Mouse (Mus musculus): ENCODE data around the gene Igtp. TPM values are rescaled to one million over a fixed set of nuclear protein-coding genes. Genes with fewer than 3 reads are reported as not detected.
"Not testable (repeated sequence)": the region's sequence is repeated elsewhere in the genome, so short reads cannot be mapped to it uniquely, and the experiment has no call there.

Gene Igtp
- total RNA-seq (2012; rRNA removed) (115 and 143 TPM in 2 replicates), total RNA-seq (2014; rRNA removed) (107 and 108 TPM in 2 replicates), polyA plus RNA-seq (2012; ENCODE audit: insufficient read length, low read depth) (66.1 and 70.3 TPM in 2 replicates)

GRCm38 (mm10) chr11:58199229-58200037 is at the start of gene Igtp, which contains the start of gene Irgm2:
Igtp (plus strand) TSS chr11:58199556.
Irgm2 (plus strand) TSS chr11:58199618.
- in situ Hi-C loops (cut with MboI; ENCODE audit: low pct_ligation_motif_present, low pct_unique_long_range_greater_than_20kb, low sequenced_read_pairs): loop anchor here (5.0 kb wide), 1 partner anchor 33 kb away; no protein-coding TSS in a partner anchor
- dilution Hi-C loops (cut with MboI; ENCODE audit: extremely low pct_ligation_motif_present, extremely low pct_unique_long_range_greater_than_20kb, low sequenced_read_pairs); H3K9me3 ChIP-seq (replicated peaks; ENCODE audit: low read length); H3K27me3 ChIP-seq (replicated peaks): not testable (repeated sequence)
- Histone ChIP-seq H3K9ac (ENCODE audit: insufficient read depth, low read depth) (peak within 1 kb of the TSS; percentile 97), H3K79me2 (replicated peaks; ENCODE audit: control insufficient read depth, extremely low read depth, insufficient read depth, poor library complexity, severe bottlenecking) (peaks cover 39% of the 10 kb centered on the region), H3K36me3 (replicated peaks in 1 of 2; ENCODE audit: control insufficient read depth in 1 of 2, insufficient read depth in 1 of 2, low read length in 1 of 2) (peaks cover 7 to 21% of the 10 kb centered on the region in 2 experiments), H3K4me3 (replicated peaks in 1 of 3; ENCODE audit: low read depth in 2 of 3, low read length in 2 of 3, poor library complexity in 1 of 3) (peak within 1 kb of the TSS; percentile 67 to 95 (median 86)), H3K4me1 (ENCODE audit: control insufficient read depth in 1 of 2, insufficient read depth in 2 of 2) (peaks cover 9 to 38% of the 10 kb centered on the region in 2 experiments), H3K27ac (ENCODE audit: insufficient read depth, low read depth) (peak within 1 kb of the TSS; percentile 97), H3K4me2 (ENCODE audit: insufficient read depth, low read depth, poor library complexity, severe bottlenecking) (peak within 1 kb of the TSS; percentile 91)
- peak; percentile 94 for DNase-seq (ENCODE audit: extremely low read depth)
- TF ChIP-seq EP300 (IDR thresholded peaks at IDR 0.05; ENCODE audit: low read length) (peak; percentile 72), ZNF384 (IDR thresholded peaks at IDR 0.05; ENCODE audit: low read depth, low read length) (peak; percentile 32), MAX (IDR thresholded peaks at IDR 0.05; ENCODE audit: low read length) (peak; percentile 63; the same call in 1 of the 2 replicates), MXI1 (IDR thresholded peaks at IDR 0.05; ENCODE audit: low read depth, low read length) (peak; percentile 67), RCOR1 (conservative IDR thresholded peaks at IDR 0.05; ENCODE audit: low read depth, low read length) (peak; percentile 27; the same call in 1 of the 2 replicates), IRF4 (IDR thresholded peaks at IDR 0.05; ENCODE audit: low read depth, low read length) (peak; percentile 95), BHLHE40 (IDR thresholded peaks at IDR 0.05; ENCODE audit: low read depth, low read length) (peak; percentile 58), POLR2A (IDR thresholded peaks at IDR 0.05; ENCODE audit: low read depth, low read length) (peak; percentile 93), ETS1 (conservative IDR thresholded peaks at IDR 0.05; ENCODE audit: low read depth, low read length) (peak; percentile 71), MEF2A (IDR thresholded peaks at IDR 0.05; ENCODE audit: borderline replicate concordance, low read depth, low read length) (peak; percentile 69), MYC (IDR thresholded peaks at IDR 0.05; ENCODE audit: low read depth, low read length) (peak; percentile 83), SIN3A (IDR thresholded peaks at IDR 0.05; ENCODE audit: low read length) (peak; percentile 74), TCF12 (IDR thresholded peaks at IDR 0.05; ENCODE audit: low read depth, low read length) (peak; percentile 87), HCFC1 (IDR thresholded peaks at IDR 0.05; ENCODE audit: low read depth, low read length) (peak; percentile 39), NELFE (IDR thresholded peaks at IDR 0.05; ENCODE audit: low read depth, low read length) (peak; percentile 89), POLR2AphosphoS2 (IDR thresholded peaks at IDR 0.05; ENCODE audit: low read depth, low read length) (peak; percentile 78; the same call in 1 of the 2 replicates), ZMIZ1 (IDR thresholded peaks at IDR 0.05; ENCODE audit: low read depth, low read length) (peak; percentile 91), MAZ (IDR thresholded peaks at IDR 0.05; ENCODE audit: low read depth, low read length) (peak; percentile 56; the same call in 1 of the 2 replicates), JUND (conservative IDR thresholded peaks at IDR 0.05; ENCODE audit: low read depth, low read length) (0 out of 2 replicates have a peak, but pooled peaks have one; percentile 9), TBP (conservative IDR thresholded peaks at IDR 0.05; ENCODE audit: low read depth, low read length) (peak; percentile 86)

Measured in CH12.LX (cell line).